Mouse (Mus musculus) inflammation-experienced regulatory T-cells, adult 6 months (primary cell): ENCODE data around the gene Vmn1r95. TPM values are rescaled to one million over a fixed set of nuclear protein-coding genes. Genes with fewer than 3 reads are reported as not detected.
"Not testable (repeated sequence)": the region's sequence is repeated elsewhere in the genome, so short reads cannot be mapped to it uniquely, and the experiment has no call there.

ENCODE experiments used
- ATAC-seq: one replicate; pipeline ENCODE4 v1.8.0; 2017
- polyA plus RNA-seq, 3 experiments: library from polyadenylated mRNA; unstranded; fragments of 100-300 nt; shearing (Covaris generic); gene quantifications; one replicate each; pipeline ENCODE4 v1.2.1; 2017

Gene Vmn1r95
- not detected for polyA plus RNA-seq

DNA sequence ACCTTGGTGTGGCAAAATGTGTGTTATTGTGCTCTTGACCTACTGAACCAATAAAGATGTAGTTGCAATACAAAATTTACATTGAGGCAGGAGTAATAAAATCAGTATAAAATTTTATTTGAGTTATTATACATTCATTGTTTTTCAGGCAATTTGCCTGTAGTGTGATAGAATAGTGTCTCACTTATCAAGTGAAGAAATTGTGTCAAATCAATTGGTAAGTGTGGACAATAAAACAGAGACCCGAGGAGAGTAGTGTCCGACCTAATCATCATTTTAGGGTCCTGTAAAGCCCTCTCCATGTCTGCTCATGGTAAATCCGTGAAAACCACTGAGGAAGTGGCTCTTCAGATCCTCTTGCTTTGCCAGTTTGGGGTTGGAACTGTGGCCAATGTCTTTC is at the start of gene Vmn1r95:
TSS of gene Vmn1r95 (plus strand) at position 301 of the 400 bp plus-strand sequence.
- ATAC-seq = not testable (repeated sequence)

DNA sequence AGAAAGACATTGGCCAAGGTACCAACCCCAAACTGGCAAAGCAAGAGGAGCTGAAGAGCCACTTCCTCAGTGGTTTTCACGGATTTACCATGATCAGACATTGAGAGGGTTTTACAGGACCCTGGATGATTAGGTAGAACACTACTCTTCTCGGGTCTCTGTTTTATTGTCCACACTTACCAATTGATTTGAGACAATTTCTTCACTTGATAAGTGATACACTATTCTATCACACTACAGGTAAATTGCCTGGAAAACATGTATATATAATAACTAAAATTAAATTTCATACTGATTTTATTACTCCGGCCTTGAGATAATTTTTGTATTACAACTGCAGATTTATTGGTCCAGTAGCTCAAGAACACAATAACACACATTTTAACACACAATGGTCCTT is 25.2 kb upstream of the Vmn1r95 start, which contains the start of gene Vmn1r94:
TSS of gene Vmn1r94 (minus strand) at position 101 of the 400 bp plus-strand sequence.
- ATAC-seq = not testable (repeated sequence)

GRCm38 (mm10) chr7:20205507-20205906 is 12.0 kb downstream of the Vmn1r95 start, which contains the start of gene Gm6164:
Gene Gm6164, minus strand, starts transcription at chr7:20205607.
- ATAC-seq = not testable (repeated sequence)

DNA sequence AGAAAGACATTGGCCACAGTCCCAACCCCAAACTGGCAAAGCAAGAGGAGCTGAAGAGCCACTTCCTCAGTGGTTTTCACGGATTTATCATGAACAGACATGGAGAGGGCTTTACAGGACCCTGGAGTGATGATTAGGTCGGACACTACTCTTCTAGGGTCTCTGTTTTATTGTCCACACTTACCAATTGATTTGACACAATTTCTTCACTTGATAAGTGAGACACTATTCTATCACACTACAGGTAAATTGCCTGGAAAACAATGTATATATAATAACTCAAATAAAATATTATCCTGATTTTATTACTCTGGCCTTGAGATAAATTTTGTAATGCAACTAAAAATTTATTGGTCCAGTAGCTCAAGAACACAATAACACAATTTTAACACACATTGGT is 40.2 kb downstream of the Vmn1r95 start, which contains the start of gene Gm4498:
TSS of gene Gm4498 (minus strand) at position 101 of the 400 bp plus-strand sequence.
- not testable (repeated sequence) for ATAC-seq

Other genes starting within 250 kb of the Vmn1r95 start
- 1 to 10 TPM; 3.3 to 8.4 (median 5.5) TPM for gene Igsf23, start 243.0 kb upstream of the Vmn1r95 start, polyA plus RNA-seq
- 1 to 10 TPM in 1 of 3 experiments, not detected in 2; 1.1 TPM for gene Ceacam20, start 228.3 kb upstream of the Vmn1r95 start, polyA plus RNA-seq
- not detected for gene Nlrp9b, start 202.2 kb upstream of the Vmn1r95 start, polyA plus RNA-seq
- gene Vmn1r91, start 94.0 kb upstream of the Vmn1r95 start, polyA plus RNA-seq = not detected
- not detected for gene Gm16442, start 71.1 kb upstream of the Vmn1r95 start, polyA plus RNA-seq
- not detected for gene Vmn1r93, start 54.6 kb upstream of the Vmn1r95 start, polyA plus RNA-seq
- gene Vmn1r94, start 25.3 kb upstream of the Vmn1r95 start, polyA plus RNA-seq = not detected
- not detected for gene Gm6164, start 11.9 kb downstream of the Vmn1r95 start, polyA plus RNA-seq
- not detected for gene Gm4498, start 40.1 kb downstream of the Vmn1r95 start, polyA plus RNA-seq
- not detected for gene Gm5890, start 69.1 kb downstream of the Vmn1r95 start, polyA plus RNA-seq
- not detected for gene Gm4133, start 140.4 kb downstream of the Vmn1r95 start, polyA plus RNA-seq
- gene Gm5728, start 181.7 kb downstream of the Vmn1r95 start, polyA plus RNA-seq = not detected
- not detected for gene Vmn1r100, start 224.2 kb downstream of the Vmn1r95 start, polyA plus RNA-seq
- not detected for gene Vmn1r101, start 248.9 kb downstream of the Vmn1r95 start, polyA plus RNA-seq